Mouse (Mus musculus) neural tube, embryonic 13.5 days (tissue): ENCODE measurements at regions not wholly inside any gene's neighbourhood (a gene's known extent, or its start where the extent isn't known, plus 50 kb on each side); places are given as distances from the start of the nearest gene placed in this dataset.

Source experiments
- ATAC-seq: fragments of 200-750 bp; cut with Nextera tagmentation; 2 replicates; pipeline ENCODE4 v1.8.0; 2017; ENCODE audit warnings: low read depth, mild to moderate bottlenecking, moderate TSS enrichment, moderate library complexity
- H3K27ac ChIP-seq: fragments of 300-500 bp; sonication (generic); replicated peaks from 2 replicates; pipeline ENCODE4 v1.5.1; 2015; ENCODE audit warnings: moderate library complexity, mild to moderate bottlenecking, inconsistent platforms
- H3K27me3 ChIP-seq: fragments of 300-500 bp; sonication (generic); 2 replicates; pipeline ENCODE4 v1.6.1; 2015; ENCODE audit warnings: mild to moderate bottlenecking, inconsistent platforms
- H3K36me3 ChIP-seq: fragments of 300-500 bp; sonication (generic); 2 replicates; pipeline ENCODE4 v1.6.1; 2015; ENCODE audit warnings: mild to moderate bottlenecking, inconsistent platforms
- H3K4me1 ChIP-seq: fragments of 300-500 bp; sonication (generic); replicated peaks from 2 replicates; pipeline ENCODE4 v1.6.1; 2015; ENCODE audit warnings: inconsistent platforms
- H3K4me2 ChIP-seq: fragments of 300-500 bp; sonication (generic); 2 replicates; pipeline ENCODE4 v1.6.1; 2015; ENCODE audit warnings: inconsistent platforms, mild to moderate bottlenecking, moderate library complexity
- H3K4me3 ChIP-seq: fragments of 300-500 bp; sonication (generic); 2 replicates; pipeline ENCODE4 v1.5.1; 2015; ENCODE audit warnings: mild to moderate bottlenecking, inconsistent platforms
- H3K9ac ChIP-seq: fragments of 300-500 bp; sonication (generic); 2 replicates; pipeline ENCODE4 v1.6.1; 2015; ENCODE audit warnings: moderate library complexity, mild to moderate bottlenecking, inconsistent platforms
- H3K9me3 ChIP-seq: fragments of 300-500 bp; sonication (generic); 2 replicates; pipeline ENCODE4 v1.6.1; 2016; ENCODE audit warnings: inconsistent platforms
- WGBS: fragments of 180-500 bp; shearing (Covaris S2); methylation state at CpG from one replicate; pipeline ENCODE4 v1.1.7; 2015; 5-methylcytosine and 5-hydroxymethylcytosine counted together

DNA sequence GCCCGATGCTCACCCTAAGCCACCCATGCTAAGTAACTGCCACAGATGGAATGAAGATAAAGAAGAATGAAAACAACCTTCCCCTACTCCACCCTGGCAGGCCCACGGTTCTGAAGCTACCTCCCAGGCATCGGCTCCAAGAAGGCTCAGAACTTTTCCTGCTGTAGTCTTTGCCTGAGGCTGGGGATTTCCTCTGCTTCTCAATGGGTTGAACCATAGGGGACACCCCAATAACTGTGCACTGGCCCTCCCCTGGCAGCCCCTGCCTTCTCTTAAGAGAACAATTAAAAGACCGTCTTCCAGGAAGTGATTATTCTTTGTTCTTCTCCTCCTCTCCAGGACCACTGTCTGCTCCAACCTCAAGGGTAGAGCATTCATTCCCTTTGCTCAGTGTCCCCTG lies 191.9 kb downstream of the Maf start:
- no peak for ATAC-seq
- Histone ChIP-seq H3K4me3 (no peak overlapping the region), H3K9me3 (no peaks in the 10 kb centered on the region), H3K27me3 (no peaks in the 10 kb centered on the region), H3K36me3 (no peaks in the 10 kb centered on the region), H3K4me1 (no peaks in the 10 kb centered on the region), H3K27ac (no peak overlapping the region), H3K9ac (no peak overlapping the region), H3K4me2 (no peak overlapping the region)
- WGBS = 80% methylated on average over 4 of the region's 4 CpGs

GRCm38 (mm10) chr8:115514485-115514884 lies 193.1 kb downstream of the Maf start:
- Histone ChIP-seq H3K27me3 (no peaks in the 10 kb centered on the region), H3K4me1 (no peaks in the 10 kb centered on the region), H3K27ac (no peak overlapping the region), H3K9me3 (no peaks in the 10 kb centered on the region), H3K4me2 (no peak overlapping the region), H3K9ac (no peak overlapping the region), H3K4me3 (no peak overlapping the region), H3K36me3 (no peaks in the 10 kb centered on the region)
- no peak for ATAC-seq
- WGBS = 76% methylated on average over 3 of the region's 3 CpGs

GRCm38 (mm10) chr8:115507180-115507579 lies 200.4 kb downstream of the Maf start:
- Histone ChIP-seq H3K9ac (no peak overlapping the region), H3K36me3 (no peaks in the 10 kb centered on the region), H3K4me1 (no peaks in the 10 kb centered on the region), H3K9me3 (no peaks in the 10 kb centered on the region), H3K4me2 (no peak overlapping the region), H3K27me3 (no peaks in the 10 kb centered on the region), H3K27ac (no peak overlapping the region), H3K4me3 (no peak overlapping the region)
- 98% methylated on average over 4 of the region's 4 CpGs for WGBS
- no peak for ATAC-seq

GRCm38 (mm10) chr8:115506741-115507140 lies 200.9 kb downstream of the Maf start:
- Histone ChIP-seq H3K4me3 (no peak overlapping the region), H3K27me3 (no peaks in the 10 kb centered on the region), H3K4me1 (no peaks in the 10 kb centered on the region), H3K4me2 (no peak overlapping the region), H3K9me3 (no peaks in the 10 kb centered on the region), H3K27ac (no peak overlapping the region), H3K9ac (no peak overlapping the region), H3K36me3 (no peaks in the 10 kb centered on the region)
- ATAC-seq = no peak
- WGBS = 80% methylated on average over 10 of the region's 10 CpGs

DNA sequence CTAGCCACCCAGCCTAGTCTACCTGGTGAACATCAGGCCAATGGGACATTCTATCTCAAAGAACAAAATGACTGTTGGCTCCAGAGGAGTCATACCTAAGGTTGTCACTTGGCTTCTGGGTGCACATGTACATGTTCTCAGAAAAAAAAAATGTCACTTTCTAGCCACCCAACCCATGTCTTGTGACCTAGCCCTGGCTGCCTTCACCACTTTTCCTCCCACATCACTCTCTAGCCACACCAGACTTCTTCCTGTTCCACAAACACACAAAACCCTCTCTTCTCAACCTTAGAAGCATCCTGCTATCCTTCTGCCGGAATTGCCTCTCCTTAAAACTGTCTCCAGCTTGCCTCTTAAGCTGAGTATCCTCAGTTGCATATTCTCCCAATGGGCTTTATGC lies 211.6 kb downstream of the Maf start:
- Histone ChIP-seq H3K9ac (no peak overlapping the region), H3K27ac (no peak overlapping the region), H3K4me3 (no peak overlapping the region), H3K9me3 (no peaks in the 10 kb centered on the region), H3K27me3 (no peaks in the 10 kb centered on the region), H3K36me3 (no peaks in the 10 kb centered on the region), H3K4me2 (no peak overlapping the region), H3K4me1 (peaks cover 5% of the 10 kb centered on the region; the same call in 1 of the 2 replicates)
- ATAC-seq = no peak
- WGBS = 90% methylated on average over 1 of the region's 1 CpGs

GRCm38 (mm10) chr8:115494353-115494752 lies 213.2 kb downstream of the Maf start:
- H3K4me1 ChIP-seq = peaks cover 4% of the 10 kb centered on the region; the same call in 1 of the 2 replicates
- H3K36me3 ChIP-seq = no peaks in the 10 kb centered on the region
- H3K27me3 ChIP-seq = no peaks in the 10 kb centered on the region
- no peak overlapping the region for H3K4me3 ChIP-seq
- WGBS = 93% methylated on average over 8 of the region's 8 CpGs
- H3K4me2 ChIP-seq = no peak overlapping the region
- H3K9me3 ChIP-seq = no peaks in the 10 kb centered on the region
- no peak overlapping the region for H3K9ac ChIP-seq
- ATAC-seq = no peak
- no peak overlapping the region for H3K27ac ChIP-seq

DNA sequence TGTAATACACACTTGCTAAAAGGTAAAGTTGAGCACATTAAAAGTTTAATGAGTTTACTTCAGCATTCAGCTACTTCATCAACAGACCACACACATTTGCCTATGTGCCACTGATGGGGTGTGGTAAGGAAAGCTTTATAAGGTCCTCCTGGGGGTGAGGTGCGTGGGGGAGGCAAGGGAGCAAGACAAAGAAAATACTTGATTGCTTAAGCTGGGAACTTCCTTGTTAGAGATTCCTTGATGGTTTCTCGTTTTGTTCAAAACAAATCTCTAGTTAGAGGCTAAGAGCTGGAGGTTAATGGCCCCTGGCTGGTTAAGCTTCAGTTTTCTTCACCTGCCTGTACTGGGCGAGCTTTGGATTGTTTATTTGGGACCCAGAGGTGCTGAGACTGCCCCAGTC lies 220.7 kb downstream of the Maf start:
- H3K4me3 ChIP-seq = no peak overlapping the region
- no peak overlapping the region for H3K9ac ChIP-seq
- peaks cover 7% of the 10 kb centered on the region for H3K4me1 ChIP-seq
- ATAC-seq = no peak
- H3K4me2 ChIP-seq = no peak overlapping the region
- WGBS = 46% methylated on average over 3 of the region's 3 CpGs
- H3K36me3 ChIP-seq = no peaks in the 10 kb centered on the region
- H3K9me3 ChIP-seq = no peaks in the 10 kb centered on the region
- H3K27ac ChIP-seq = no peak overlapping the region
- H3K27me3 ChIP-seq = no peaks in the 10 kb centered on the region

- Histone ChIP-seq H3K4me3 (no peak overlapping the region), H3K9ac (no peak overlapping the region), H3K9me3 (no peaks in the 10 kb centered on the region), H3K4me2 (no peak overlapping the region), H3K27me3 (no peaks in the 10 kb centered on the region), H3K4me1 (no peaks in the 10 kb centered on the region), H3K36me3 (no peaks in the 10 kb centered on the region), H3K27ac (no peak overlapping the region)
- ATAC-seq = no peak
- 46% methylated on average over 7 of the region's 7 CpGs for WGBS
These were observed 226.5 kb downstream of the Maf start for GRCm38 (mm10) chr8:115481136-115481535.

- Histone ChIP-seq H3K9ac (no peak overlapping the region), H3K4me1 (no peaks in the 10 kb centered on the region), H3K4me2 (no peak overlapping the region), H3K27me3 (no peaks in the 10 kb centered on the region), H3K27ac (no peak overlapping the region), H3K9me3 (no peaks in the 10 kb centered on the region), H3K36me3 (no peaks in the 10 kb centered on the region), H3K4me3 (no peak overlapping the region)
- 88% methylated on average over 11 of the region's 11 CpGs for WGBS
- ATAC-seq = no peak
These were observed 229.1 kb downstream of the Maf start for GRCm38 (mm10) chr8:115478406-115479060.

- no peaks in the 10 kb centered on the region for H3K4me1 ChIP-seq
- no peaks in the 10 kb centered on the region for H3K9me3 ChIP-seq
- no peak for ATAC-seq
- no peak overlapping the region for H3K27ac ChIP-seq
- 91% methylated on average over 9 of the region's 9 CpGs for WGBS
- H3K9ac ChIP-seq = no peak overlapping the region
- H3K4me3 ChIP-seq = no peak overlapping the region
- no peaks in the 10 kb centered on the region for H3K27me3 ChIP-seq
- no peaks in the 10 kb centered on the region for H3K36me3 ChIP-seq
- no peak overlapping the region for H3K4me2 ChIP-seq
These were observed 231.5 kb downstream of the Maf start for GRCm38 (mm10) chr8:115476071-115476470.

DNA sequence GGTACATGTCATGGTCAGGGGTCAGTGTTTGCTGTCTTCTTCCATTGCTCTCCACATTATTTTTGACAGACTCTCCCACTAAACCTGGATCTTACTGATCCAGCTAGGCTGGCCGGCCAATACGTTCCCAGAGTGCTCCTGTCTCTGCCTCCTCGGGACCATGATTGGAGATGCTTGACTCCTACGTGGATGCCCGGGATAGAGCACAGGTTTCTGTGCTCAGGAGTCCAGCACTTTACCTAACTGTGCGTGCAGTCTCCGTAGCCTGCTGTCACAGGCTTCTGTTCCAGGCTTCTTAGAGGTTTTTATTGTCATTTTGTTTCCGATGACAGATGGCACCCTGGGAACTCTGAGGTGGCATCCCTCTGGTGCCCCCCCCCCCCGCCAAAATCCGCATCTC lies 232.4 kb downstream of the Maf start:
- no peak overlapping the region for H3K9ac ChIP-seq
- 75% methylated on average over 10 of the region's 10 CpGs for WGBS
- H3K4me1 ChIP-seq = no peaks in the 10 kb centered on the region
- H3K9me3 ChIP-seq = no peaks in the 10 kb centered on the region
- H3K4me2 ChIP-seq = no peak overlapping the region
- H3K4me3 ChIP-seq = no peak overlapping the region
- H3K27me3 ChIP-seq = no peaks in the 10 kb centered on the region
- H3K27ac ChIP-seq = no peak overlapping the region
- H3K36me3 ChIP-seq = no peaks in the 10 kb centered on the region
- ATAC-seq = no peak

DNA sequence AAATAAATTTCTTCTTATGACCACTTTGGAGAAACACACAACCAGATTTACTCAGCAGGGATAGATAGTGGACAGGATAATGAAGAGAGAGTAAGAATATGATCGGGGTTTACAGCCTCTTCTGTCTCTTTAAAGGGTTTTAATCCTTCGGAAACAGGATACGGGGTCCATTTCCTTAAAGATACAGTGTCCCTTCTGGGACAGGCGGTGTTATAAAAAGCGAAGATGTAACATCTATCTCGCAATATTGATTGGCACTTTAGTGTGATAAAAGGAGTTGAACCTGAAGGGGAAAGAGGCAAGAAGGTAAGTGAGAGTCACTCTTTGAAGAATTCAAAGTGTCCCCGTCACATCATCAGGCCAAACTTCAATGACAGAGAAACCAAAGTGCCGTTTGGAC lies 233.6 kb downstream of the Maf start:
- WGBS = 68% methylated on average over 8 of the region's 8 CpGs
- no peak overlapping the region for H3K9ac ChIP-seq

GRCm38 (mm10) chr8:115466553-115466952 lies 241.0 kb downstream of the Maf start:
- no peak overlapping the region for H3K4me2 ChIP-seq
- no peak for ATAC-seq
- WGBS = 43% methylated on average over 9 of the region's 9 CpGs

More for the DNA sequence above, 233.6 kb downstream of the Maf start:
- H3K4me1 ChIP-seq = no peaks in the 10 kb centered on the region
- no peak overlapping the region for H3K4me3 ChIP-seq
- no peaks in the 10 kb centered on the region for H3K9me3 ChIP-seq
- no peak for ATAC-seq
- no peaks in the 10 kb centered on the region for H3K36me3 ChIP-seq
- H3K27me3 ChIP-seq = no peaks in the 10 kb centered on the region
- no peak overlapping the region for H3K27ac ChIP-seq
- no peak overlapping the region for H3K4me2 ChIP-seq

More at GRCm38 (mm10) chr8:115466553-115466952, 241.0 kb downstream of the Maf start:
- Histone ChIP-seq H3K9ac (no peak overlapping the region), H3K27ac (no peak overlapping the region), H3K9me3 (no peaks in the 10 kb centered on the region), H3K36me3 (no peaks in the 10 kb centered on the region), H3K4me1 (peaks cover 19% of the 10 kb centered on the region), H3K27me3 (peaks cover 21% of the 10 kb centered on the region), H3K4me3 (no peak overlapping the region)
